Mouse (Mus musculus): ENCODE results near the gene Camta1.
A peak's percentile ranks its signal among the peaks of the same experiment; 100 is the strongest.

Gene Camta1

DNA sequence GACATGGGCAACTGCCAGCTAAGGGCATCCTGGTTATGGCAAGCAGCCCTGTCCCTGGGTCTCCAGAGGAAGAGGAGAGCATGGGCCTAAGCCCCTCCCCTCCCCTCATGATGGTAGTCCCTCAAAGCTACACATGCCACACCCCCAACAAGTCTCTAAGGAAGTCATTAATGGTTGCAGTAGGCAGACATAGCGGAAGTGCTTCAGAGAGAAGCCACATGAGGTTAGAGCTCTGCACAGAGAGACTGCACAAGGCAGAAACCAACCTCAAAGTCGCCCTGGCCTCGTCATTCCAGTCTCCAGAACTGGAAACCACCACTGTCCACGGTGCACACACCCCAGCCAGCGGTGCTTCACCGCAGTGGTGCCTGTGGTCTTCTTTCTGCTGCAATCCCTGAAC lies 709.7 kb downstream of the Camta1 start:
- DNase-seq (ENCODE audit: low spot score): no peak

DNA sequence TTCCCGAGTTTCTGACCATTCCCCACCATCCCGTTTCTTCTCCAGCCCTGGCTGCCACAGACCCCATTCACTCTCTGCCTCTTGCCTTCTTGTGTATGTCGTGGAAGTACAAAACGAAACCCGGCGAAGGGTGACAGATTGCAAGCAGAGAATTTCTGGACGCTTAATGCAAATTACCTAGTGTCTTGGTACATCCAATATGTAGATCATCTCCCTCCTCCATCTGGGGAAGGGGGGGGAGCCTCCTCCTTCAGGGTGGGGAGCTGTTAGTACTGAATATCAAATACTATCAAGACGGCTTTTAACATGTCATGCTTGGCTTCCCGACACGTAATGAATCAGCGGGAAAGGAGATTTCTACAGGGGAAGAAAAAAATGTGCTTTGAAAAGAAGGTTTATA lies 710.8 kb downstream of the Camta1 start:
- no peak for DNase-seq (ENCODE audit: low spot score)

DNA sequence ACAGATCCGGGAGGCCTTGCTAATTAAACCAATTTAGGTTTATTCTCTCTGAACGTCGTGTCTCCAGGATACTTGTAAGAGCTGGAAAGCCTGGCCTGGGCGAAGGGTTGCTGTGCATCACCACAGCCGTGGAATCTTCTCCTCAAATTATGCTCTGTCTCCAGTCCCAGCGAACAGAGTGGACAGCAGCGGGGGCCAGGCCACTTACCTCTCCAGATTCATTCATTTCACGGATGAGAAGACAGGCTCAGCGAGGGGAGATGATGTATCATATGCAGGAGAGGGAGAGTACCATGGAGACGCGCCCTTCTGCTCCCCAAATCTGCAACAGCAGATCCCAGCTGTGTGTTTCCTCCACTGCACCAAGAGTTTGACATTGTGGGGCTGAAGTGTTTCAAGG lies 711.6 kb downstream of the Camta1 start:
- no peak for DNase-seq (ENCODE audit: low spot score)

DNA sequence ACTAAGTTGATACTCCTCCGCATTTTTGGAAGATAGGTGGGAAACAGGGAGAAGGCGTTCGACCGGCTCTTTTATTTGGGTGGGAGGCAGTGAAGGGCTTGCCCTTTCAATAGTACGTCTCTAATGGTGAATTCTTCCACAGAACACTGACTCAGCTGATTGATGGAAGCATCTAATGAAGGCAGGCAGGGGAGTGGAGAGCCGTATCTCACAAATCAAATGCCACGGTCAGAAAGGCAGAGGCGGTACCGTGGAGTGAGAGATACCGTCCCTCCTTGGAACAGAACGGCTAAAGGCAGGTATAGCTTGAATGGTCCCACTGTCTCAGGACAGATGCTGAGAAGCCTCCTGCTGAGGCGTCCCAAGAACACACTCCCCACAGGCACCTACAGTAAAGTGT lies 714.1 kb downstream of the Camta1 start:
- no peak for DNase-seq (ENCODE audit: low spot score)

DNA sequence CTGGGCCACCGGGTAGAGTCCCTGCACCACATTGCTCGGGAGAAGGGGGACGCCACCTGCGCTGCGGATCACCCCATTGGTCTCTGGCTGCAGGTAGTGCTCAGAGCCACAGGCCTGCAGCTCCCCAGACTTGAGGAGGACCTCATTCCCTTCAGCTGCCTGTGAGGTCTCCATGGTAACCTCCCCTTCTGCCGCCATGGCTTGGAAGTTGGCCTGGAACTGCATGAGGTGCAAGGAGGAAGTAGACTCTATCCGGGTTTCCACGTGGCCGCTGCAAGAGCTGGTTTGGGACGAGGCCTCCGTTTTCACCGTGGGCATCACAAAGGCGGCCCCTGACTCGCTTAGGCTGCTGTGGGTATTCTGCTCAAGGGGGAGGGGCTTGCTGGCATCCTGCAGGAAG lies 717.6 kb downstream of the Camta1 start:
- DNase-seq (ENCODE audit: low spot score): no peak

DNA sequence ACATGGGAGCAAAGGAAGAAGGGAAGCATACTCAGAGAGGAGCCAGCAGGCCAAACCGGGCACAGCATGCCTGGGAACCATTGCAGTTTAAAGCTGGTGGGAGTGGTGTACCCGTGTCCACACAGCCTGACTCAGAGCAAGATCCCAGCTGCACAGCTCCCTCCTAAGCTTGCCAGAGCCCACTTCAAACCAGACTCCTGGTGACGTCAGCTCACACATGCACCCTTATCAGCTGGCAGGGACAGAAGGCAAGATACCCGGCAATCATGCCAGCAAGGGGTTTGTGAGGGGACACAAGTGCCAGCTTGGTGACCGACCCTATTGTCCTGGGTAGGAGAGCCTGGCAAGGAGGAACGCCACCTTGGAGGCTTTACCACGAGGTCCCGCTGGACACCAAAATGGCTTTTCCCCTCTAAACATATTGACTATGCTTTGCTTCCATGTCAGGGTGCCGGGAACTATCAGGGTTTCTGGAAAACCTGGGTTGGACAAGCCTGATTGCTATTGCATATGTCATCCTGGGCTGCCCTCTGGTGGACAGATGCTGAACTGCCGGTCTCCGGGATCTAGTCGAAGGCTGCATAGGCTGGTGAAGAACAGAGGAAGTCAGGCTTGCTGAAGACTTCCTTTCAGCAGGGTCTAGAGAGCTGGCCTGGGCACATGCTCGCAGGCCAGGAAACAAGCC lies 720.3 kb downstream of the Camta1 start:
- DNase-seq (ENCODE audit: low spot score): peak; percentile 81

DNA sequence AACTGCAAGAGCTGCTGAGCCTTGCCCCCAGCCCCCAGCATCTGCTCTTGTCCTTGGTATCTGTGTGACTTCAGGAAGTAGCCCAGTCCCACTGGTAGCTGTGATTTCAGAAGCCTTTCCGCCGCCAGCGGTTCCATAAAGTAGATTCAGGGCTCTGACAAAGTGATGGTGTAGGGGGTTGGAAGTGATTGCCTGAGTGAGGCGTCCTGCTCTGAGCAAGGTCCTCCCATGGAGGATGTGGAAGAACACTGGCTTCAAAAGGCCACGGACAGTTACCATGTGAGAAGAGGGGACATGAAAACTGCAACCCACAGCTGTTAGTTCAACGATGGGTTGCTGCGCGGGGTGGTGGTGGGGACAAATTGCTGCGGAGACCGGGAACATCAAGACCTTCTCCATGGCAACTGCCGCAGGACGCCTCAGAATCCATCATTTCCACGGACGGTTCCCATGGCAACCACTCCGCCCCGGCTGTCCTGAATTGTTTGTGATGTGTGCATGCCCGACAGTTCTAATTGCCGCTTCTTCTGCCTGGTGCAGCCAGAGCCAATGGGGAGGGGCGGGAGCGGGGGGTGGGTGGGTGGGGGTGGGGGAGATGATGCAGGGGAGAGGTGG lies 721.2 kb downstream of the Camta1 start:
- peak; percentile 51 for DNase-seq (ENCODE audit: low spot score)

DNA sequence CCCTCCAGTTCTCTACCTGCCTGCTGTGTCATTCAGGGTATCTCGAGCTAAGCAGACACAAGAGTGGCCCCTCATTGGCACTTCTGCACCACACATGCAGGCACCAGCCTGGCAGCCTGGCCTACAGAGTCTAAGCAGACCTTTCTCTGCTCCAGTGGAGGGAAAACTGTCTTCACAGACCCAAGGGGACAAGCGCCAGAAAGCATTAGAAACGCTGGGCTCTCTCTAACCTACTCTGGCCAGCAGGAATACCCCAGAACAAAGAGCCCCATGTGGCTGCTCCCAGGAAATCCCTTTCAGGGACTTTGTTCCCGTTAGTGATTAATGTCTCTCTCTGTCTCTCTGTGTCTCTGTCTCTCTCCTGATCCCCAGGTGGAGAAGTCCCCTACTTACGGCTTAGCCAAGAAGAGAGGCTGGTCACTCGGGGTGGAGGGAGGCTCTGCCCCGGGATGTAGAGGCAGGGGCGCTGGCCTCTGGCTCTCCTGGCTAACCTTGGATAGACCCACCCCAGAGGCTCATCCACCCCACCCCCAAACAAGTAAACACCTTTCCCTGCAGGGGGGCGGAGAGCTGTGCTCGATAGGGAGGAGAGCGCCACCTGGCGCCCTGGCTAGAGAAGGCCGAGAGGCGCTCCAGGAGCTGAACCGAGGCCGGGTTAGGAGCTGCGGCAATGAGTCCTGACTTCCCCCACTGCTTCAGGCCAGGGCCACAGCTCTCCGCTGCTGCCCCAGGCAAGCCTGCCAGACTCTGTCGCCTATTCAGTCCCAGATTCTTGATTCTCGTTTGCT lies 722.4 kb downstream of the Camta1 start:
- peak; percentile 64 for DNase-seq (ENCODE audit: low spot score)

DNA sequence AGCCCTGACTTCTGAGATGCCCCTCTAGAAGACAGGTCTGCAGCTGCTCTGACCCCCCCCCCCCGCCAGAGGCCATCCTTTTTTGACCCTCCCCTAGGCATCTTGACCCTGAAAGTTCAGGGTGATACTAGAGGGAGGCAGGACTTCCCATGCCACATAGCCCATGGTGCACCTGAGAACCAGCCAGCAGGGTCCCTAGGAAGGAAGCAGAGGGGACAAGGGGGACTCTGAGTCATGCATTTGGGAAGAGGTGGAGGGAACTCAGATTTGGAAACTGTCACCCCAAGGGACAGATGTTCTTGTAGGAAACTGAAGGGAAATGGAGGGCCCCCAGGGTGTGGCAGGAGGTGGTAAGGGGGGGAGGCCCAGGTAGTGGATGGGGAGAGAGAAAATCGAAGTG lies 723.1 kb downstream of the Camta1 start:
- DNase-seq (ENCODE audit: low spot score): no peak

DNA sequence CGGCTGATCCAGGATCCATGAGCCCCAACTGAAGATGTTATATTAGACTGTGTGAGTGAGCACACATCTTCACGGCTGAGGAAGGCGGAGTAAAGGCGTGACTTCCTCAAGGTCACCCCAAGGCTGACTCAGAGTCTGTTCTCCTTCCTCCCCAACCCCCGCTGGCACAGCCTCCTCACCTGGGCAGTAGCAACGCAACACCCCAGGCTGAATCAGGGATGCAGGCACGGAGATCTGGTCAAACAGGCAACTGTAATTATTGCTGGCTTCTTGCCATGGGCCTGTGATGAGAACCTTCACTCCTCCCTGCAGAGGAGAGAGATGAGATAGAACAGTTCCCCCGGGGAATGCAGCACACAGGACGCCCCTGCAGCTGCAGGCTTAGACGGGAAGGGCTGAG lies 723.5 kb downstream of the Camta1 start:
- DNase-seq (ENCODE audit: low spot score): peak; percentile 33

DNA sequence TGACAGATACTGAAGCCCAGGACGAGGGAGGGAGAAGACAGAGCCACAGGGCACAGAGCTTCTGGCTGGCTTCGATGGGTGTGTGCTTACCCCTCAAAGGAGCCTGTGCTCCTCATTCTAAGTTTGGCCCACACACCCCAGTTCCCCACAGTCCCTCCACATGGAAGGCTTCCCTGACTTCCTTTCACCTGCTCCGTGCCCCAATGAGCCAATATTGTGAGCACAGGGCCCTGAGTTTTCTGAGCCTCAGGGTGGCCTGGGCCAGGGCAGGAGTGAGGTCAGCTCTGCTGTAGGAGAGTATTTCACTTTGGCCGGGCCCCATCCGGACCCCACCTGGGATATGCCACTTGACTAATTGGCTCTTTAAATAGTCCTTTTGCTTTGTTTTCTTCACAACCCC lies 724.0 kb downstream of the Camta1 start:
- DNase-seq (ENCODE audit: low spot score): no peak

DNA sequence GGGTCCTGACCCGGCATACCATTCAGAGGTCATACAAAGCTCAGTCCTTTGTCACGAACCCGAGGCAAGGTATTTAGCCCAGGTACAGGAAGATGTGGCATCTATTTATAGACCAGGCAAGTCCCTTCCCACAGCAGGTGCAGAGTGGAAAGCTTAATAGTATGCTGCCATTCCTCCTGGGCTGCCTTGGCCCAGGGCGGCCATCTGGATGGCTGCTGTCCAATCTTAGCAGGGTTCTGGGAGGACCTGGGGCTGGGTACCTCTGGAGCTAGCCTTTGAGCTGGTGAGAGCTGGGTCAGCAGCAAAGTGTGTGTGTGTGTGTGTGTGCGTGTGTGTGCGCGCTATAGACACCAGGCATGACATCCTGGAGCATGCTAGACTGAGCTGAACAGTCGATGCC lies 726.2 kb downstream of the Camta1 start:
- no peak for DNase-seq (ENCODE audit: low spot score)

DNA sequence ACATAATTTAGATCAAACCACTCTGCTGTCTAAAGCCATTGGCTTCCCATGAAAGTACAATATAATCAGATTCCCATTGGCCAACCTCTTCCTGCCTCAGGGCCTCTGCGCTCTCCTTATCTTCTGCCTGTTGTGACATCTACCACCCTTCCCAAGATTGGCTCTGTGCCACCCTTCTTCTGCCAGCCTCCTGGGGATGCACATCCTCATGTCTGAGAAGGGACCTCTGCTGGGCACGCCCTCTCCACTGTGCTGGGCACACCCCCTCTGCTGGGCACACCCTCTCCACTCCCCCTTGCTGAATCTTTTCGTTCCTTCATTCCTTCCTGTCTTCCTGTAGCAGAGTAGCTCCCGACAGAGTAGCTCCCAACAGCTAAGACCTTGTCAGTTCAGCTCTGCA lies 727.9 kb downstream of the Camta1 start:
- DNase-seq (ENCODE audit: low spot score): no peak

DNA sequence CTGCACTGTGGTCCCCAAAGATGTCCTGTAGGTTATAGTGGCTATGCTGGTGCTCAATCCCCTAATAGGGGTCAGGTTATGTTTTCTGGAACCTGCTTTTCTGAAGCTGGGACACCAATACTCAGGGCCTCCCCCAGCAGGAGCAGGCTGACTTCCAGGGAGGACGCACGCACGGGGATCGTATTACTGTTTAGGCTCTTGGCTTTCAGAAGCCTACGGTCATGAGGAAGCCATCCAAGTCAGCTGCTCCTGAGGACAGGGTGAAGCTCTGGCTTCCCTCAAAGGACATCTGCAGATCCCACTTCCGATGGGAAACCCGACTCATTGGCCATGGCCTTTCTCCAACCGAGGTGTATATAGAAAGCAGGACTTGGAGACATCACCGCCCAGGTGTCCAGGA lies 729.2 kb downstream of the Camta1 start:
- no peak for DNase-seq (ENCODE audit: low spot score)

DNA sequence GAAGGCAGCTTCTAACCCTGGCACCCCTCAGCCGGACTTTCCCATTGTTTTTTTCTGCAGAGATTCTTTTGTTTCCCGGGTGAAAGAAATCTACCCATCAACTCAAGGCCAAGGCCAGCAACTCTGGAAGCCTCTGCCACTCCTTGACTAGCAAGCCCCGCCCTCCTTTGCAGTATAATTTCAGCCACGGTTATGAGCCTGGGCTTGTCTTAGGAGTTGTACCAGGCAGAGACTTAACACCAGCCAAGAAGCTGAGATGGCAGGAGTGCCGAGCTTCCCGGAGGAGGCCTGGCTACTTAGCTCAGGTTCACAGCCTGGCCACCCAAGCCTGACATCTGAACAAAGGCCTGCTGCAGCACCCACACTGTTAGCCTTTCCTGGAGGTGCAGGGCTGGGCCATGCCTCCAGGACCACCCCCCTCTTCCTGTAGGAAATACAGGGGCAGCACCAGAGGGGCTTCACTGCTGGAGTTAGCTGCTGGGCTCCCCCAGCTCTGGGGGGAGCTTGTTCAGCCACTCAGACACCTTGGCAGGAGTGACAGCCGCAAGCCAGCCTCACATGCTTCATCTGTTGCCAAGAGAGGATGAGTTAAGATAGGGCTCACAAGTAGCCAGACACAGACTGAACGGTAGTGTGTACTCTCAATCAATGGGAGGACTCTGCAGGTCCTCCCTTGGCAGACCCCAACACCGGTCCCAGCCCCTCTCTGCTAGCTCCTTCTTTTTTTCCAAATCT lies 730.8 kb downstream of the Camta1 start:
- no peak for DNase-seq (ENCODE audit: low spot score)

DNA sequence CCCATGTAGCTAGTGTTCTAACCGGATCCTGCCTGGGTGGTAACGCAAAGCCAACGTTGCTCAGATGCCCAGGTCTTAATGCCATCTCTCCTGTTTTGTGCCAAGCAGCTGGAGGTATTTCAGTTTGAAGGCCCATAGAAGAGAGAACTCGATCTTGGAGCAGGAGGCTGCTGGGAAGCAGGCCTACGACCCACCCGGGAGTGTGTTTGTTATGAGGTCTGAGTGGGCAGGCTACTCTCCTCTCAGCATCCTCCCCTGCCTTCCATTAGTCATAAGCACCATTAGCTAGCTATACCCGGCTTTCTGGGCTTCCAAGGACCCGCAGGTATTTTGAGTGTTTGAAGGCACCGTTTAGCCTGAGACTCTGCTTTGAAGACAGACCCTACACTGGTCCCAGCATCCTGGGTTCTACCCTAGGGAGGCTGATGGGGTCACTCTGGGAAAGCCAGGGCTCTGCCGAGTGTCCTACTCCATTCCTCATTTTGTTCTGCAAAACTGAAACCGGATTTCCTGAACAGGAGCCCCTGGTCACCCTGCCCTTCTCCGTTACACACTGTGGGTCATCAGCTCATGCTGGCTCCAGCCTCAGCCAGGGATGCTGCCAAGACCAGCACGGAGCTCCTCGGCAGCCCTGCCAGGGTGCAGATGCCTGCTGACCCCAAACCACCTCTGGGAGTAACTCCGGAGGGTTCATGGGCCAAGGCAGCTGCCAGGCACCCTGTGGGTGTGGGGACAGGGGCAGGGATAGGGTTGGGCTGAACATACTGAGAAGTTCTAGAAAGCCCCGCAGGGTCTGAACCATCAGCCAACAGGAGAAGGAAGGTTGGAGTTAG lies 731.7 kb downstream of the Camta1 start:
- no peak for DNase-seq (ENCODE audit: low spot score)

DNA sequence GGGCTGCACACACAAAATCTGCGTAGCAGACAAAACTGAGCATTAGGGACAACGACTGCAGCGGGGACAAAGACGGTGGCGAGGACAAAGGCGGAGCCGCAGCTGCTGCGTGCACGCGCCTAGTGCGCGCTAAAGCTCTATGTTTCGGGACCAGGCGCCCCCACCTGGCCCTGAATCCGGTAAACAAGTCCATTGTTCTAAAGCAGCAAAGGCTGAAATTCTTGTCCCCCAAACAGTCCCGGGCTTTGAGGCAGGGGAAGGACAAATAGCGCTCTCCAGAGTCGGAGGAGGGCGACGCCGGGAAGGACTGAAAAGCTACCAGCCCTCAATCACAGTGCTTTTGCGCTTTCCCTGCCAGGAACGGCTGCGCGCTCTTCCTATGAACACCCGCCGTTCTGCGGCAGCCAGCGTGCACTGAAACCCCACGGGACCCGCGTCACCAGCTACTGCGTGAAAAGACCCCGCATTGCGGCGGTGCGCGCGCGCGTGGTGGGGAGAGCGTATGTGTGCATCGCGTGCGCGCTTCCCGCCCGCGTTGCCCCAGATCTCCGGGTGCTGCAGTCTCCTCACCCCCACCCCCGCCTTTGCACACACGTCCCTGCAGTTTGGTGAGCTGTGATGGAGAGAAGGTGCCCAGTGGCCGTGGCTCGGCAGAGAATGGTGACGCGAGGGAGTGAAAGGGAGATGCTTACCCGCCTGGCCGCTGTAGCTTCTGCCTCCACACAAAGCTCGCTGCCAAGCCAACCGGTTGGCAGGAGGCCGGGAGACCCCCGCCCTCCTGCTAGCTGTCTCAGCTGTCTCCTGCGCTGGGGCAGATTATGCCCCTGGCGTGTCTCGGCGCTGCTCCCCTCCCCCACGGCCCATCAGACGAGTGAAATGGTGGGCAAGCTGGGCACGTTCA lies 732.8 kb downstream of the Camta1 start:
- peak; percentile 36 for DNase-seq (ENCODE audit: low spot score)

DNA sequence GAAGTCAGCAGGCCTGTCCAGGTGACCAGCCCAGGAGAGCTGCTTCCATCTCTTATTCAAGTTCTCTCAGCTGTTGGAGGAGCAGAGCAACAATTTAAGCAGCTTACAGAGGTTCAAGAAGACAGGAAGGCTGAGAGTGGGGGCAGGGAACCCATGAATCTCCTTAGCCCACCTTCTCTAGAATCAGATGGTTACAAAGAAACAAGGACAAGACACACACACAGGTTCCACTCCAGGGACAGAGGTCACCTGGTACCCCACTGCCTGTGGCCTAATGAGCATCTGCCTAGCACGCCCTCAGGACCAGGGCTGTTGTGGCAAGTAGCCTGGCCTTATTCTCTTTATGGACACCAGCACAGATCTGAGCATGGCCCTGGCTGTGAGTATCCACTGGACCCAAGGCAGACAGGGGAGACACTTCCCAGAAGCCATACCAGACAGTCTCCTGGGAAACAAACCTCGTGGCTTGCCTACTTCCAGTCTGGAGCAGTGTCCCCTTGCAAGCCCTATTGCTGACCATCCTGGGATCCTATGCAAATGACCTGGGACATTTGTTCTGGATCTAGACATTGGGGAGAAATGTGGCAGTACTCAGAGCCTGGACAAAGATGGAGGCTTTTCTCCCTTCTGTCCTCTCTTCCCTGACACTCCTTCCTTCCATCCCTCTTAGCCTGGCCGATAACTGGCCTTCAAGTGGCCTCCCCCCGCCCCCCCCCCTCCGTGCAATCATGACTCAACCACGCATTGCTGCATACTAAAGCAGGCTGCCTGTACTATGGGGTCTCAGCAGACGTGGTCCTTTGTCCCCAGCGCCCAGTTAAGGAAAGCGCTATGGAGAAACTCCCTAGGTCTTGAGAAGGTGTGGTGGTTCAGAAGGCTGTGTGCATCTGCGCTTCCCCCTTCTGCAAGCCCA lies 733.8 kb downstream of the Camta1 start:
- DNase-seq (ENCODE audit: low spot score): peak; percentile 18

DNA sequence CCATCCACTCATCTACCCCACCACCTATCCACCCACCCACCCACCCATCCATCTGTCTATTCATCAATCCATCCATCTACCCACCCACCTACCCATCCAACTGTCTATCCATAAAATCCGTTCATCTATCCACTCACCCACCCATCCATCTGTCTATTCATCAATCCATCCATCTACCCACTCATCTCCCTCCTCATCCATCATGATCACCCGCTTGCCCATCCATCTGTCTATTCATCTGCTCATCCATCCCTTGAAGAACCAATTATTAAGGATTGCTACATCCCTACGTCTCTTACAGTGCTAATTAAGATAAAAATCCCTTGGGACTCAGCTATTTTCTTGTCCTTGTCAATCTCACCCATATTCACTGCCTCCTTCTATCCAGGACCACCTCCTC lies 742.8 kb downstream of the Camta1 start:
- no peak for DNase-seq (ENCODE audit: low spot score)

DNA sequence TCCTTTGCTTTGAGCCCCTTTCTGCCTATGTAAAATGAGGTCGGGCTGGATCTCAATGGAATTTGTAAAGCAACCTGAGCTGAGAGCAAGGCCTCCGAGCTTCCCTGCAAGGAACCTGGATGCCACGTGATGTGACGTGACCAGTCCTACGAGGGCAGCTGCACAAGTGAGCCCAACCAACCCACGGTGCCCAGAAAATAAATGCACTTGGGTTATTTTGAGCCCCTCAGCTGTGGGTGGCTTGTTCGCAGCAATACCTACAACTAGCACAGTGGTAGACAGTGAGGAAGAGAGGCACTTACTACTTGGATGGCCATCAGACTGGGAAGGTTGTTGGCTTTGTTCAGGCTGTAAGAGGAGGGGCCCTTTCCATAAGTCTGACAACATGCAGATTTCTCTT lies 747.1 kb downstream of the Camta1 start:
- DNase-seq (ENCODE audit: low spot score): no peak
